Mouse (Mus musculus) natural killer cell, adult 2 months (primary cell): ENCODE results near the gene Dlg5.

Experiments
- DNase-seq, 2 experiments: peaks; one replicate each; pipeline ENCODE4 v3.0.0; 2022; ENCODE audit warnings: low spot score in 2 of 2

Dlg5 gene

GRCm38 (mm10) chr14:24185514-24185913 lies 60.2 kb downstream of the Dlg5 start:
- DNase-seq: no peak

- DNase-seq: no peak
These were observed 62.8 kb downstream of the Dlg5 start for GRCm38 (mm10) chr14:24182955-24183354.

- peak in 1 of 2 experiments; percentile 5 for DNase-seq
These were observed 63.8 kb downstream of the Dlg5 start for GRCm38 (mm10) chr14:24181811-24182506.

- DNase-seq: no peak
These were observed 66.2 kb downstream of the Dlg5 start for GRCm38 (mm10) chr14:24179466-24179991.

GRCm38 (mm10) chr14:24176609-24177008 lies 69.1 kb downstream of the Dlg5 start:
- DNase-seq: no peak

GRCm38 (mm10) chr14:24173326-24173725 lies 72.4 kb downstream of the Dlg5 start:
- no peak for DNase-seq

GRCm38 (mm10) chr14:24171639-24172311 lies 73.9 kb downstream of the Dlg5 start:
- DNase-seq: no peak

- DNase-seq: no peak
These were observed 79.7 kb downstream of the Dlg5 start for GRCm38 (mm10) chr14:24166046-24166445.

GRCm38 (mm10) chr14:24164721-24165367 lies 80.9 kb downstream of the Dlg5 start:
- no peak for DNase-seq

GRCm38 (mm10) chr14:24162856-24163255 lies 82.9 kb downstream of the Dlg5 start:
- DNase-seq: no peak

- DNase-seq: no peak
These were observed 96.8 kb downstream of the Dlg5 start for GRCm38 (mm10) chr14:24148892-24149291.

- DNase-seq: no peak
These were observed 100.9 kb downstream of the Dlg5 start for GRCm38 (mm10) chr14:24144821-24145220.

GRCm38 (mm10) chr14:24144421-24144820 lies 101.3 kb downstream of the Dlg5 start:
- DNase-seq: no peak

GRCm38 (mm10) chr14:24142926-24143430 lies 102.7 kb downstream of the Dlg5 start:
- no peak for DNase-seq

GRCm38 (mm10) chr14:24141727-24142126 lies 104.0 kb downstream of the Dlg5 start:
- no peak for DNase-seq

GRCm38 (mm10) chr14:24140297-24140812 lies 105.4 kb downstream of the Dlg5 start:
- no peak for DNase-seq

GRCm38 (mm10) chr14:24136908-24137307 lies 108.8 kb downstream of the Dlg5 start:
- DNase-seq: no peak

GRCm38 (mm10) chr14:24134623-24135290 lies 111.0 kb downstream of the Dlg5 start:
- no peak for DNase-seq

GRCm38 (mm10) chr14:24133801-24134200 lies 111.9 kb downstream of the Dlg5 start:
- DNase-seq: no peak

- no peak for DNase-seq
These were observed 113.6 kb downstream of the Dlg5 start for GRCm38 (mm10) chr14:24132092-24132491.

GRCm38 (mm10) chr14:24125069-24125468 lies 120.7 kb downstream of the Dlg5 start:
- no peak for DNase-seq

GRCm38 (mm10) chr14:24124171-24124570 lies 121.5 kb downstream of the Dlg5 start:
- DNase-seq: no peak
